Mouse (Mus musculus): ENCODE results near the gene Dnmt1.
"Not testable (repeated sequence)": the region's sequence is repeated elsewhere in the genome, so short reads cannot be mapped to it uniquely, and the experiment has no call there.

The Dnmt1 gene

DNA sequence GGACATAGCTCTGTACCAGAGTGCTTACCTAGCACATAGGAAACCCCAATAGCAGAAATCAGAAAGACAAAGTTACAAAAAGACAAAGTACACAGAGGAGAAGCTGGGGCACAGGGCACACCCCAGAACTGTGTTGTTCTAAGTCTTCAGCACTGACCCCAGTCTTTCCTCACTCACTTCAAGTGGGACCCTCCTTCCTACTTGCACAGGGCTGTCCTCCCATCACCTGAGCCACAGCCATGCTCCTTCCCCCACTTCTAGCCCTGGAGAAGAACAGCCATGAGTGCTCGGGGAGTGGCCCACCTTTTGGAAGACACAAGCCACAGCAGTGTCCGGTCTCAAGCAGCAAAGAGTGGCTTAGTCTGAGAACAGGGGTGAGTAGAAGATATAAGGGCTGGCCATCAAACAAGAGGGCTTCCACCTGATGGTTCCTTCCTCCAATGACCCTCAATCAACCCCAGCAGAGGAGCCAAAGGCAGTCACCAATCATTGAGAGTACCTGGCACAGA lies at the start of gene Dnmt1:
Gene Dnmt1, minus strand, starts transcription at position 459 of the 509 bp plus-strand sequence.
- no peak for DNase-seq (ENCODE audit: low spot score in 2 of 2)

DNA sequence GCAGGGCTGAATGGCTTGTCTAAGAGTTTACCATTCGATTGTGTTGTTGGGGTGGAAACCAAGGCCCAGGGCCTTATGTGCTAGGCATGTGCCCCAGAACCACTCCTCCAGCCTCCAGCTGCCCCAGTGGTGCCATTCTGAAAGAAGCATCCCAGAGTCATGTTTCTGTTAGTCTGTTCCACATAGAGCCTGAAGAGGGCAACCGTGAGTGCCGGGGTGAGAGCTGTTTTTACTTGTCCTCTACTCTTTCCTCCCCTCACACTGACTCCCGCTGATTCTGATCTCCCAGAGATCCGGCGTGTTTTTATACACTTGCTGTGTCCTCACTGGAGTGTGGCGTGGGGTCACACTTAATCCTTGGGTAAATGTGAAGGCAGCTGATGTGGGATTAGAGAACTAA lies 48.3 kb upstream of the Dnmt1 start:
- DNase-seq (ENCODE audit: low spot score in 2 of 2): no peak

GRCm38 (mm10) chr9:21007313-21007952 lies 47.7 kb upstream of the Dnmt1 start:
- no peak for DNase-seq (ENCODE audit: low spot score in 2 of 2)

DNA sequence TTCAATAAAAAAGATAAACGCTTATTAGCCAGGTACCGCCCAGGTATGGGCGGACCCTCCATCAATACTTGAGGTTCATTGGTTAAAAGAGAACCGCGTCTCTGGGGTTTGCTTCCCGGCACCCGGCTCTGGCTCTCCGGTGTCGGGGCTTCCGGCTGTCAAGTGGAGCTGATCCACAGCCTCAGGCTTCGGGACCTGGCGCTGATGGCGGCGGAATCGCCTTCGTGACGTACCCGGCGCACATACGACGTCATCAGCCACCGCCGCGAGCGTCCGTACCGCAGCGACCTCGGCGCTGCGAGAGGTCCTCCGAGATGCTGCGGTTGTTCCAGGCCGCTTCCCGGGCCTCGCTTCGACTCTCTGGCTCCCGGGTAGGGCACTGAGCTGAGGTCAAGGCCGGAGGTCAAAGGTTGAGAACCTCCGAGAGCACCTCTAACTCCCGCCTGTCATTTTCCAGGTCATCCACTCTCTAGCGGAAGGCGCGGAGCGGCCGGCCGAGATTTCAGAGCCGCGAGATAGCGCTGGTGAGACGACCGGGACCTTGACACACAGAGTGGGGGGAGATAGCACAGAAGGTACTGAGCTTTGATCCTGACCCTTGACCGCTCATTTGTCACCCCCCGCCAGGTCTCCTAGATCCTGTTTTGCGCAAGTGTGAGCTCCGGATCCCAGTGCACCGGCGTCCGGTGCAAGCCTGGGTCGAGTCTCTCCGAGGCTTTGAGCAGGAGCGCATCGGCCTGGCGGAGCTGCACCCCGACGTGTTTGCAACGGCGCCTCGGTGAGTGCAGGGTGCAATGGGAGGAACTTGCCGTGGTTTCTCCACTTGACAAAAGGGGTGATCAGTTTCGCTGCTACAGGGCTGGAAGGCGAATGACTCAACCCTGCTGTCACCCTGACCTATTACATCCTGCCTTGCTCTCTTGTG lies 43.2 kb upstream of the Dnmt1 start, which contains the start of gene Mrpl4:
Gene Mrpl4, plus strand, starts transcription at position 112 of the 925 bp plus-strand sequence.
- DNase-seq (ENCODE audit: low spot score in 2 of 2): peak; percentile 88 to 89

DNA sequence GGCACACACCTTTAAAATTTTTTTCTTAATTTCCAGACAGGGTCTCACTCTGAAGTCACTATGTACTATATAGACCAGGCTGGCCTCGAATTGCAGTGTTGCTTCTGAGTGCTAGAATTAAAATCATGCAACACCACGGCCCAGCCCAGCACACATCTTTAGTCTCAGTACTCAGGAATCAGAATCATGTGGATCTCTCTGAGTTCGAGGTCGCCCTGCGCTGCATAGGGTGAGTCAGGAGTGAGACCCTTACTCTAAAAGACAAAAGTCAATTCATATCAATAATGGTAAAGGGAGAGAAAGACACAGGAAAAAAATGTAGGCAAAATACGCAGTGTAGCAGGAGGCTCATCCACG lies 42.6 kb upstream of the Dnmt1 start:
- DNase-seq (ENCODE audit: low spot score in 2 of 2): no peak

DNA sequence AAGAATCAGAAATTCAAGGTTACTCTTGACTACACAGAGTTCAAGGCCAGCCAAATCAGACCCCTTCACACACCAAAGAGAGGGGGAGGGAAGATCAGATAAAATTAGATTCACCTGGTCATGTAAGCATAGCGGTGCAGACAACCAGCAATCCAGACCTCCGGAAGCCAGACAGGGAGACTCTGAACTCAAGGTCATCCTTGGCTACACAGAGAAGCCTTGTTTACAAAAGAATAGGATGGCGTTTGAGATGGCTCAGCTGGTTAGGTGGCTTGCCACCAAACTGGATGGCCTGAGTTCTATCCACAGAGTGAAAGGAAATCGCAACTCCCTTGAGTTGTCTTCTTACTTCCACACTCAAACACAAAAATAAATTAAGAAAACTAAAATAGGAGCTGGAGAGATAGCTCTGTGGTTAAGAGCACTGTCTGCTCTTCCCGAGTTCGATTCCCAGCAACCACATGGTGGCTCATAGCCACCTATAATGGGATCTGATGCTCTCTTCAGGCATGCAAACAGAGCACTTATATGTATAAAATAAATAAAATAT lies 42.0 kb upstream of the Dnmt1 start:
- DNase-seq (ENCODE audit: low spot score in 2 of 2): no peak

DNA sequence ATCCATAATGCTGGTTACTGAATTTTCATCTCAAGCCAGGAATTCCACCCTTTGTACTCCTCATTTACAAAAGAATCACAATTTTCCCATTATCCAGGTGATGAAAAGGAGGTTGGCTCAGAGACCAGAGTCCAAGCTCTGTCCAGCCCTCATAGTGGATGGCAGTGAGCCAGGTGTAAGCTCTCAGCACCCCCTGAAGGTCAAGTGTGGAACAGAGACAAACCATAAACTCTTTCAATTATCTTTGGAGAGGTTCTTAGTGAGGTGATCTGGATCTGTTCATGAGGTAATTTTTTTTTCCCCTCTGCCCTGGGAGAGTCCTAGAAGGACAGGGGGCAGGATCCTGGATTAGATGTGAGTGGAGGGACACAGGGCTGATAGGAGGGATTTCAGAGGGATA lies 41.1 kb upstream of the Dnmt1 start:
- DNase-seq (ENCODE audit: low spot score in 2 of 2): no peak

DNA sequence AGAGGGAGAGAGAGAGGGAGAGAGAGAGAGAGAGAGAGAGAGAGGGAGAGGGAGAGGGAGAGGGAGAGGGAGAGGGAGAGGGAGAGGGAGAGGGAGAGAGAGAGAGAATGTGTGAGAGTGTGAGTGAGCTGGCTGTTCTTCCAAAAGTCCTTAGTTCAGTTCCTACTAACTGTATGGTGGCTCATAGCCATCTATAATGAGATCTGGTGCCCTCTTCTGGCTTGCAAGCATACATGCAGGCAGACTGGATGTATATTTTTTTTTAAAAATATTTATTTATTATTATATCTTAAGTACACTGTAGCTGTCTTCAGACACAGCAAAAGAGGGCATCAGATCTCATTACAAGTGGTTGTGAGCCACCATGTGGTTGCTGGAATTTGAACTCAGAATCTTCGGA lies 38.6 kb upstream of the Dnmt1 start:
- not testable (repeated sequence) for DNase-seq (ENCODE audit: low spot score in 2 of 2)

GRCm38 (mm10) chr9:20997065-20997464 lies 37.4 kb upstream of the Dnmt1 start:
- DNase-seq (ENCODE audit: low spot score in 2 of 2): no peak

DNA sequence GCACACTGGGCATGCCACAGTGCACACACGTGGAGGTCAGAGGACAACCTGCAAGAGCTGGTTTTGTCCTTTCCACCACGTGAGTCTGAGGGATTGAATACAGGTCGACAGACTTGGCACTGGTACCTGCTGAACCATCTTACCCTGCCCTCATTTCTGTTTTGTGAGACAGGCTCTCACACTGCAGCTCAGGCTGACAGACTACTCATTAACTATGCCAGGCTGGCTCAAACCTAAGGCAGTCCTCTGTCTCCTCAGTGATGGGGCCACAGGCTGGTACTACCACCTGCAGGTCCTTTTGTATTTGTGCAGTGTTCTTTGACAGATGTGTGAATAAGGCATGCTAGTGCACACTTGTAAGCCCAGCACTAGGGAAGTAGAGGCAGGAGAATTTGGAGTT lies 35.4 kb upstream of the Dnmt1 start:
- DNase-seq (ENCODE audit: low spot score in 2 of 2): no peak

DNA sequence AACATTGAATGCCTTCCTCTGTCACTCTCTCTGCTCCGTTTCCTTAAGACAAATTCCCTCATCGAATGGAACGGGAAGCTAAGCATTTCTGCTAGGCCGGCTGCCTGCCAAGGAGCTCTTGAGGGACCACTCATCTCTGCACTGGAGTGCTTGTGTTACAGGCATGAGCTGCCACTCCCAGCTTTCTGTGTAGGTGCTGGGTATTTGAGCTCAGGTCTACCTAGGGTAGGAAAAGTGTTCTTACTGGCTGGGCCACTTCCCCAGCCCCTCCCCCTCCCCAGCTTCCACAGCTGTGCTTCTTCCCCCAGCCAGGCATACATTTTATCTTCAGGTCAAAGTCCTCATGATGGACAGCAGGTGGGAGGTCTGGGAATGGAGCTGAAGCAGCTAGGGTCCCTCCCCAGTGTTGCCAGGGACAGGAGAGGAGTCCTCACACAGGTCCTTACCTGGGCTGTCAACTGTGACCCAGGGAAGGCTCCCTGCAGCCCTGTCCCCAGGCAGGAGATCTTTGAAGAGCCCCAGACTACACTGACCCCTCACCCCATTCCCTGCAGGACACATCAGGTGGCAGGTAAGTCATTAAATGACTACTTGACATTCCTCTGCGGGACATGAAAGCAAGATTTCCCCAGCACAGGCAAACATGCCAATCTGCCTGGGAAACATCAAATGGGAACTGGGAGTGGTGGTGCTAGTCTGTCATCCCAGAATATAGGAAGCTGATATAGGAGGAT lies 33.6 kb upstream of the Dnmt1 start:
- no peak for DNase-seq (ENCODE audit: low spot score in 2 of 2)

GRCm38 (mm10) chr9:20991587-20991986 lies 31.9 kb upstream of the Dnmt1 start:
- no peak for DNase-seq (ENCODE audit: low spot score in 2 of 2)

GRCm38 (mm10) chr9:20990861-20991260 lies 31.2 kb upstream of the Dnmt1 start:
- DNase-seq (ENCODE audit: low spot score in 2 of 2): no peak

DNA sequence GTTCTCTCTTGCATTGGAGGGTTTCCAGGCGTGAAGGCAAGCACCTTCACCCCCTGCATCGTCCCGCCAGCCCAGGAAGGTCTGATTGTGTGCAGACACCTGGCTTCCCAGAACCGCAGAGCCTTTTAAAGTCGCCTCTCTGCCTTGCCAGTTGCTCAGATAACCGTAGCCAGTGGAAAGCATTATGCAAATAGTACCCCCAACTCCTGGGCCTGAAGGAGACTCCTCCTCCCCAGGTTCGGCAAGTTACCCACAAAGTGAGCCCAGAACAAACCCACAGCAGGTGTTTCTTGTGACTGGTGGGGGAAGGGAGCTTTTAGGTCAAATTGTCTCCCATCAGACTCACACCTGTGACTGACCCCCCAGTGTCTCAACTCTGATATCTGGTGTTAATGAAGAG lies 28.3 kb upstream of the Dnmt1 start:
- DNase-seq (ENCODE audit: low spot score in 2 of 2): no peak

DNA sequence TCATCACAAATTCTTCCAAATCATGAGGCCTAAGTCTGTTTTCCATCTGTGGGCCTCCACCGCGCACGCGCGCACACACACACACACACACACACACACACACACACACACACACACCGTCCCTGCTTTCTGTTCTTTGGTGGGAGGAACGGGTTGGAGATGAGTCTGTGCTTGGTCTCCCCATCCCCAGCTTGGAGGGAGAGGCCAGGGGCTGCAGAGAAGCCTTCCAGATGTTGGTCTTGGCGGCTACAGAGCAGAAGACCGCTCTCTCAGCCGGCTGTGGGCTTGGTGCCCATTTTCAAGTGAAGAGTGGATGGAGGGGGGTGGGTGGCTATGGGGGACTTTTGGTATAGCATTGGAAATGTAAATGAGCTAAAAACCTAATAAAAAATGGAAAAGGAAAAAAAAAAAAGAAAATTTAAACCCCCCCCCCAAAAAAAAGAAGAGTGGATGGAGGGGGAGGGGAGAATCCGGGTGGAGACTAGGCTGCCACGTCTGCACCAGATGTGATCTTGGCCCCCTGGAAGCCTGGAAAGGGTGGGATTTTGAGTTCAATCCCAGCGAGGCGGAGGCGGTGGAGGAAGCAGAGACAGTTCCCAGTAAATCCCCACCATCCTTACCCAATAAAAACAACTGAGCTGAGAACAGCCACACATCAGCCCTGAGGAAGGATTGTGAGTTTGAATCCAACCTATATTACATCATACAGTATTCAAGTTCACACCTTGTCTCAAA lies 27.4 kb upstream of the Dnmt1 start:
- no peak for DNase-seq (ENCODE audit: low spot score in 2 of 2)

GRCm38 (mm10) chr9:20983169-20983568 lies 23.5 kb upstream of the Dnmt1 start:
- DNase-seq (ENCODE audit: low spot score in 2 of 2): no peak

DNA sequence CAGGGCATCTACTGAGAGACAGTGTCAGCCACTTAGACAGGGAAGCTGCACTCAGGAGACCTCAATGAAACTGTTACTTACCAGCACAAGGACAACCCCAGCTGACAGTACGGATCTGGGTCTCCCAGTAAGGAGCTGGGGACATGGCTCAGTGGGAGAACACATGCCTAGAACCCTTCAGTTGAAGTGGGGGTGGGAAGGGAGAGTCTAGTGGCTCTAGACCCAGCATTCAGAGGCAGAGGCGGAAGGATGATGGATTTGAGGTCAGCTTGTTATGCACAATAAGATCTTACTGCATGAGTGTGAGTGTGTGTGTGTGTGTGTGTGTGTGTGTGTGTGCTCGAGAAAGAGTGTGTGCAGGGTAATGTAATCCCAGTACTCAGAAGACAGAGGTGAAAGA lies 22.5 kb upstream of the Dnmt1 start:
- no peak for DNase-seq (ENCODE audit: low spot score in 2 of 2)

DNA sequence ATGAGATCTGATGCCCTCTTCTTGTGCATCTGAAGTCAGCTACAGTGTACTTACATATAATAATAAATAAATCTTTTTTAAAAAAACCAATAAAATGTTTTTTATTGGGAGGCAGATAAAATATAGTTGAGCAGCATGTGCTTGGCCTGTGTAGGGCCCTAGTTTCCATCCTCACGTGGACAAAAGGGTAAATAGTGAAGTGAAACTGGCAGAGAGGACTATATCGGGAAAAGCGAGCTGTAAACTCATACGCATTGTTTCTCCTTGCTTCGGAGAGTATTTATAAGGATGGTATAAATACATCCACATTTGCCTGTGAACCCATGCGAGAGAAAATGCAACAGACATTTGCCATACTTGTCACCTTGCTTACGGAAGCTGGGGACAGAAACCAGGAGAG lies 20.1 kb upstream of the Dnmt1 start:
- DNase-seq (ENCODE audit: low spot score in 2 of 2): no peak

DNA sequence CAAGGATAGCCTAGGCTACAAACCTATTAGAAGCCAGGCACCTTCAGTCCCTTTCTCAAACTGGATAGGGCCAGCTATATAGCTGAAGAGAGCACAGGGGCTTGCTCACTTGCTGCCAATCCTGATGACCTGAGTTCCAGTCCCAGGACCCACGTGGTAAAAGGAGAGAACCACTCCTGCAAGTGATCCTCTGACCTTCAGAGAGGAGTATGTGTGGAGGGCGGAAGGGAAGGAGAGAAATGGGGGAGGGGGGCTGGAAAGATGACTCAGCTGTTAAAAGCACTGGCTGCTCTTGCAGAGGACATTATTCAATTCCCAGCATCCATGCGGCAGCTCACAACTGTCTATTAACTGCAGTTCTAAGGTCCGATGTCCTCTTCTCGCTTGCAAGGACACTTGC lies 19.5 kb upstream of the Dnmt1 start:
- DNase-seq (ENCODE audit: low spot score in 2 of 2): no peak

GRCm38 (mm10) chr9:20978409-20979095 lies 18.9 kb upstream of the Dnmt1 start:
- no peak for DNase-seq (ENCODE audit: low spot score in 2 of 2)

Measured in right cerebral cortex, postnatal 36 days (tissue).